In genomic region chr13:28600792-28601191, GRCm38 (mm10) we compare ENCODE assay signal across 9 mouse cellular contexts.
A peak's percentile ranks its signal among the peaks of the same experiment; 100 is the strongest.
DNase-seq lines count a peak whose midpoint lies in the region; ATAC-seq and TF ChIP-seq lines count a peak whose summit lies in the region.
"Had no signal": no experiment of that assay in that cellular context is flagged by ENCODE, and none has a peak within 500 bp of the region (broad histone marks: within the 10 kb centered on the region; RNA-seq: fewer than 3 reads in every experiment).

No protein-coding gene starts in this region.

- no peak overlapping the region for H3K9ac ChIP-seq in heart, embryonic 15.5 days
- no peak overlapping the region for H3K9ac ChIP-seq in heart, postnatal 0 days (replicated peaks; ENCODE audit: low read depth, low read length)
- H3K9ac ChIP-seq in lung, embryonic 15.5 days = no peak overlapping the region
- H3K9ac ChIP-seq: liver, embryonic 13.5 days had no signal

- no peak for DNase-seq in heart, postnatal 4 days
- no peak for DNase-seq in heart, postnatal 0 days (ENCODE audit: low spot score)
- DNase-seq in splenic B cell, adult 2 months (ENCODE audit: low read depth, low spot score) = peak; percentile 70
- DNase-seq in left cerebral cortex, postnatal 14 days (ENCODE audit: low spot score in 2 of 2) = no peak
- no peak for DNase-seq in left cerebral cortex, postnatal 36 days (ENCODE audit: low spot score in 2 of 2)
- DNase-seq in gastrocnemius, postnatal 10 days = no peak
- DNase-seq: liver, embryonic 13.5 days had no signal

- H3K27ac ChIP-seq in heart, embryonic 15.5 days = peak overlapping the region; percentile 25
- no peak overlapping the region for H3K27ac ChIP-seq in heart, postnatal 0 days (ENCODE audit: low read depth)
- H3K27ac ChIP-seq in lung, embryonic 15.5 days = no peak overlapping the region
- H3K27ac ChIP-seq: liver, embryonic 13.5 days had no signal

- WGBS in heart, embryonic 15.5 days = 57% methylated on average over 5 of the region's 5 CpGs
- 44% methylated on average over 5 of the region's 5 CpGs for WGBS in heart, postnatal 0 days
- 30% methylated on average over 5 of the region's 5 CpGs for WGBS in lung, embryonic 15.5 days

- no peak for TF ChIP-seq CTCF in heart, postnatal 0 days (IDR thresholded peaks at IDR 0.05; ENCODE audit: low read depth)

- no peaks in the 10 kb centered on the region for H3K36me3 ChIP-seq in heart, embryonic 15.5 days
- no peaks in the 10 kb centered on the region for H3K36me3 ChIP-seq in heart, postnatal 0 days (replicated peaks; ENCODE audit: control insufficient read depth, insufficient read depth, low read length)
- H3K36me3 ChIP-seq in lung, embryonic 15.5 days = no peaks in the 10 kb centered on the region
- no peaks in the 10 kb centered on the region for H3K36me3 ChIP-seq in splenic B cell, adult 2 months (ENCODE audit: control insufficient read depth, insufficient read depth, low read length, poor library complexity, severe bottlenecking)
- H3K36me3 ChIP-seq: liver, embryonic 13.5 days had no signal

- no peak overlapping the region for H3K4me3 ChIP-seq in heart, embryonic 15.5 days
- no peak overlapping the region for H3K4me3 ChIP-seq in heart, postnatal 0 days (ENCODE audit: low read depth, low read length)
- no peak overlapping the region for H3K4me3 ChIP-seq in lung, embryonic 15.5 days
- H3K4me3 ChIP-seq: liver, embryonic 13.5 days had no signal

- no peaks in the 10 kb centered on the region for H3K27me3 ChIP-seq in heart, embryonic 15.5 days
- no peaks in the 10 kb centered on the region for H3K27me3 ChIP-seq in heart, postnatal 0 days (ENCODE audit: control insufficient read depth, insufficient read depth, low read length)
- no peaks in the 10 kb centered on the region for H3K27me3 ChIP-seq in lung, embryonic 15.5 days
- no peaks in the 10 kb centered on the region for H3K27me3 ChIP-seq in splenic B cell, adult 2 months (ENCODE audit: control insufficient read depth, insufficient read depth, low read length, poor library complexity, severe bottlenecking)
- H3K27me3 ChIP-seq: liver, embryonic 13.5 days had no signal

- no peak for ATAC-seq in heart, embryonic 15.5 days (replicated peaks; ENCODE audit: insufficient number of reproducible peaks, insufficient read depth, low FRiP score, low read depth)
- no peak for ATAC-seq in heart, postnatal 0 days (ENCODE audit: insufficient read depth, low read depth)
- ATAC-seq in lung, embryonic 15.5 days (ENCODE audit: borderline replicate concordance, extremely low read depth, low FRiP score, low TSS enrichment) = 0 out of 2 replicates have a peak, but pooled peaks have one; percentile 36

- peaks cover 5% of the 10 kb centered on the region for H3K4me1 ChIP-seq in heart, embryonic 15.5 days (replicated peaks)
- H3K4me1 ChIP-seq in heart, postnatal 0 days (ENCODE audit: control insufficient read depth, insufficient read depth) = no peaks in the 10 kb centered on the region; the same call in 1 of the 2 replicates
- H3K4me1 ChIP-seq in lung, embryonic 15.5 days = peaks cover 18% of the 10 kb centered on the region

- no peak for TF ChIP-seq EP300 in heart, postnatal 0 days (IDR thresholded peaks at IDR 0.05; ENCODE audit: low read depth)

- no peaks in the 10 kb centered on the region for H3K9me3 ChIP-seq in heart, embryonic 15.5 days (replicated peaks)
- no peaks in the 10 kb centered on the region for H3K9me3 ChIP-seq in heart, postnatal 0 days (replicated peaks; ENCODE audit: control insufficient read depth, low read length)
- H3K9me3 ChIP-seq in lung, embryonic 15.5 days = no peaks in the 10 kb centered on the region
- H3K9me3 ChIP-seq: liver, embryonic 13.5 days had no signal

- intact Hi-C loops in left cerebral cortex, postnatal 14 days (cut with DNase I) = no loop called here
- intact Hi-C loops in left cerebral cortex, postnatal 36 days (cut with DNase I) = no loop called here

- no peak overlapping the region for H3K4me2 ChIP-seq in heart, embryonic 15.5 days
- peak overlapping the region; percentile 18; the same call in 1 of the 2 replicates for H3K4me2 ChIP-seq in heart, postnatal 0 days (ENCODE audit: low read depth, low read length)
- H3K4me2 ChIP-seq in lung, embryonic 15.5 days = 0 out of 2 replicates have a peak overlapping the region, but pooled peaks have one; percentile 4
- H3K4me2 ChIP-seq: liver, embryonic 13.5 days had no signal
